8 mouse cellular contexts compared by ENCODE assay signal in the genomic region with DNA sequence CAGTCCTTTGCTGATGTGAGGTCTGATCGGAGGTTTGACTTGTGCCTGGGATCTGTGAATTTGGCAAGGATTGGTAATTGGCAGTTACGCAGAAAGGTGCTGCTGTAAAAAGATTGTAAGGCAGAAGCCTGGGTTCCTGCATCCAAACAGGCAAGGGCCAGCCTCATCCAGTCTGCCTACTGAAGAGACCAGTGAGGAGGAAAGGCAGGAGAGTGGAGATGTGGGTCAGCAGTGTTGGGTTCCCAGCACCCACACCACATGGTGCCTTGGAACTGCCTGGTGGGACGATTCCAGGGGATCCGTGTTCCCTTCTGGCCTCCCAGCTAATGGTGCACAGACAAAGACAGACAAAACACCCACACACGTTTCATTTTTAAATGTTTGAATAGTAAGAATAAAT. TPM values are rescaled to one million over a fixed set of nuclear protein-coding genes. Genes with fewer than 3 reads are reported as not detected.
A peak's percentile ranks its signal among the peaks of the same experiment; 100 is the strongest.
DNase-seq lines count a peak whose midpoint lies in the region; ATAC-seq and TF ChIP-seq lines count a peak whose summit lies in the region.
"Had no signal": no experiment of that assay in that cellular context is flagged by ENCODE, and none has a peak within 500 bp of the region (broad histone marks: within the 10 kb centered on the region; RNA-seq: fewer than 3 reads in every experiment).

No protein-coding gene starts in this region.

- H3K36me3 ChIP-seq in lung, embryonic 16.5 days (ENCODE audit: control insufficient read depth, insufficient read depth, low read length): peaks cover 13% of the 10 kb centered on the region
- peaks cover 19% of the 10 kb centered on the region for H3K36me3 ChIP-seq in hindbrain, embryonic 16.5 days (ENCODE audit: control insufficient read depth, insufficient read depth, low read length)
- H3K36me3 ChIP-seq in midbrain, embryonic 12.5 days: peaks cover 19% of the 10 kb centered on the region

- 48% methylated on average over 5 of the region's 5 CpGs for WGBS in lung, embryonic 16.5 days
- 63% methylated on average over 5 of the region's 5 CpGs for WGBS in hindbrain, embryonic 16.5 days
- 67% methylated on average over 5 of the region's 5 CpGs for WGBS in midbrain, embryonic 12.5 days

- H3K4me3 ChIP-seq in lung, embryonic 16.5 days (ENCODE audit: low read length): peak overlapping the region; percentile 86
- H3K4me3 ChIP-seq in cortical plate, adult 2 months (ENCODE audit: insufficient read depth, low read length): peak overlapping the region; percentile 64
- H3K4me3 ChIP-seq in hindbrain, embryonic 16.5 days (ENCODE audit: low read length): peak overlapping the region; percentile 73
- H3K4me3 ChIP-seq in midbrain, embryonic 12.5 days: peak overlapping the region; percentile 73

- no peak overlapping the region; the same call in 1 of the 2 replicates for H3K27ac ChIP-seq in lung, embryonic 16.5 days (ENCODE audit: low read length)
- H3K27ac ChIP-seq in cortical plate, adult 2 months (ENCODE audit: insufficient read depth, low read length): no peak overlapping the region
- H3K27ac ChIP-seq in hindbrain, embryonic 16.5 days (ENCODE audit: low read depth, low read length): no peak overlapping the region
- H3K27ac ChIP-seq in midbrain, embryonic 12.5 days (replicated peaks): no peak overlapping the region

- H3K4me2 ChIP-seq in lung, embryonic 16.5 days (ENCODE audit: low read depth, low read length): peak overlapping the region; percentile 69
- peak overlapping the region; percentile 84 for H3K4me2 ChIP-seq in hindbrain, embryonic 16.5 days (ENCODE audit: low read length)
- peak overlapping the region; percentile 79 for H3K4me2 ChIP-seq in midbrain, embryonic 12.5 days (replicated peaks)

- H3K27me3 ChIP-seq in lung, embryonic 16.5 days (ENCODE audit: control insufficient read depth, insufficient read depth, low read depth, low read length): no peaks in the 10 kb centered on the region
- H3K27me3 ChIP-seq in hindbrain, embryonic 16.5 days (replicated peaks; ENCODE audit: control insufficient read depth, insufficient read depth, low read length): no peaks in the 10 kb centered on the region
- no peaks in the 10 kb centered on the region for H3K27me3 ChIP-seq in midbrain, embryonic 12.5 days

- no peaks in the 10 kb centered on the region for H3K9me3 ChIP-seq in lung, embryonic 16.5 days (ENCODE audit: control insufficient read depth, low read length)
- no peaks in the 10 kb centered on the region for H3K9me3 ChIP-seq in hindbrain, embryonic 16.5 days (ENCODE audit: control insufficient read depth, low read length)
- H3K9me3 ChIP-seq in midbrain, embryonic 12.5 days: no peaks in the 10 kb centered on the region

- H3K9ac ChIP-seq in lung, embryonic 16.5 days (ENCODE audit: low read length): peak overlapping the region; percentile 84
- peak overlapping the region; percentile 78 for H3K9ac ChIP-seq in hindbrain, embryonic 16.5 days (ENCODE audit: low read depth, low read length)
- peak overlapping the region; percentile 83 for H3K9ac ChIP-seq in midbrain, embryonic 12.5 days (replicated peaks)

- TF ChIP-seq POLR2A in cortical plate, adult 2 months (IDR thresholded peaks at IDR 0.05; ENCODE audit: extremely low read depth, insufficient read depth, low read length): 0 out of 2 replicates have a peak, but pooled peaks have one; percentile 8

- no peak for ATAC-seq in lung, embryonic 16.5 days (ENCODE audit: low read depth)
- ATAC-seq in hindbrain, embryonic 16.5 days: no peak
- no peak for ATAC-seq in midbrain, embryonic 12.5 days (ENCODE audit: low FRiP score, low read depth)

- no peak for DNase-seq in lung, postnatal 25 days (ENCODE audit: low spot score)
- no peak for DNase-seq in spleen, adult 18-20 months
- DNase-seq in spleen, postnatal 36 days (ENCODE audit: low spot score in 2 of 2): no peak

- no peak for TF ChIP-seq CTCF in cortical plate, adult 2 months (IDR thresholded peaks at IDR 0.05; ENCODE audit: extremely low read depth, insufficient read depth, low read length)

- H3K4me1 ChIP-seq in lung, embryonic 16.5 days (replicated peaks; ENCODE audit: control insufficient read depth, insufficient read depth, low read length): peaks cover 10% of the 10 kb centered on the region
- H3K4me1 ChIP-seq in cortical plate, adult 2 months (ENCODE audit: control insufficient read depth, insufficient read depth, low read length): no peaks in the 10 kb centered on the region; the same call in 1 of the 2 replicates
- peaks cover 18% of the 10 kb centered on the region for H3K4me1 ChIP-seq in hindbrain, embryonic 16.5 days (ENCODE audit: control insufficient read depth, insufficient read depth, low read depth, low read length)
- H3K4me1 ChIP-seq in midbrain, embryonic 12.5 days: peaks cover 22% of the 10 kb centered on the region

RNA-seq across cellular contexts. Expression of a gene that starts 1.1 kb away (rescaled TPM):
- 14.1 and 15.8 TPM in 2 replicates for polyA plus RNA-seq in lung, embryonic 16.5 days (2015; fragmentation: Nextera tagmentation; extraction: Ambion mirVana)
- polyA plus RNA-seq in cortical plate, adult 2 months (2012; rRNA removed): 8.7 and 9.2 TPM in 2 replicates
- 14.4 and 16.2 TPM in 2 replicates for polyA plus RNA-seq in hindbrain, embryonic 16.5 days (2015; fragmentation: Nextera tagmentation; extraction: Ambion mirVana)
- 17.8 and 17.9 TPM in 2 replicates for polyA plus RNA-seq in midbrain, embryonic 12.5 days (2016; fragmentation: Nextera tagmentation; extraction: Ambion mirVana)

RNA-seq across cellular contexts. Expression of a gene that starts 18.5 kb away (rescaled TPM):
- 4.3 TPM in 2 replicates for polyA plus RNA-seq in lung, embryonic 16.5 days (2015; fragmentation: Nextera tagmentation; extraction: Ambion mirVana)
- 5.9 and 6.1 TPM in 2 replicates for polyA plus RNA-seq in cortical plate, adult 2 months (2012; rRNA removed)
- 6.9 and 7.9 TPM in 2 replicates for polyA plus RNA-seq in hindbrain, embryonic 16.5 days (2015; fragmentation: Nextera tagmentation; extraction: Ambion mirVana)
- polyA plus RNA-seq in midbrain, embryonic 12.5 days (2016; fragmentation: Nextera tagmentation; extraction: Ambion mirVana): 9.3 and 10.1 TPM in 2 replicates

RNA-seq across cellular contexts. Expression of a gene that starts 26.4 kb away (rescaled TPM):
- polyA plus RNA-seq in lung, embryonic 16.5 days (2015; fragmentation: Nextera tagmentation; extraction: Ambion mirVana): 0.41 and 0.80 TPM in 2 replicates
- polyA plus RNA-seq in cortical plate, adult 2 months (2012; rRNA removed): 0.15 and 0.21 TPM in 2 replicates
- polyA plus RNA-seq in hindbrain, embryonic 16.5 days (2015; fragmentation: Nextera tagmentation; extraction: Ambion mirVana): 0.45 and 0.46 TPM in 2 replicates
- polyA plus RNA-seq in midbrain, embryonic 12.5 days (2016; fragmentation: Nextera tagmentation; extraction: Ambion mirVana): 0.24 and 0.58 TPM in 2 replicates

RNA-seq across cellular contexts. Expression of a gene that starts 36.3 kb away (rescaled TPM):
- 2.2 and 2.3 TPM in 2 replicates for polyA plus RNA-seq in lung, embryonic 16.5 days (2015; fragmentation: Nextera tagmentation; extraction: Ambion mirVana)
- 9.3 and 11.2 TPM in 2 replicates for polyA plus RNA-seq in cortical plate, adult 2 months (2012; rRNA removed)
- 1.3 and 1.9 TPM in 2 replicates for polyA plus RNA-seq in hindbrain, embryonic 16.5 days (2015; fragmentation: Nextera tagmentation; extraction: Ambion mirVana)
- polyA plus RNA-seq in midbrain, embryonic 12.5 days (2016; fragmentation: Nextera tagmentation; extraction: Ambion mirVana): 1.1 and 1.4 TPM in 2 replicates

RNA-seq across cellular contexts. Expression of a gene that starts 54.0 kb away (rescaled TPM):
- polyA plus RNA-seq in lung, embryonic 16.5 days (2015; fragmentation: Nextera tagmentation; extraction: Ambion mirVana): not detected in 2 replicates
- 0.04 TPM in 1 of 2 replicates, not detected in the other for polyA plus RNA-seq in cortical plate, adult 2 months (2012; rRNA removed)
- polyA plus RNA-seq in hindbrain, embryonic 16.5 days (2015; fragmentation: Nextera tagmentation; extraction: Ambion mirVana): 0.10 TPM in 1 of 2 replicates, not detected in the other
- polyA plus RNA-seq in midbrain, embryonic 12.5 days (2016; fragmentation: Nextera tagmentation; extraction: Ambion mirVana): not detected in 2 replicates
- polyA plus RNA-seq: spleen, adult 2 months had no signal
